Mouse (Mus musculus): Measurements from ENCODE around the gene Sycp2l. TPM values are rescaled to one million over a fixed set of nuclear protein-coding genes. Genes with fewer than 3 reads are reported as not detected.

Gene Sycp2l
- 0.48 TPM for polyA plus RNA-seq (2014; fragmentation: Illumina TruSeq; extraction: RNeasy Lipid Tissue Mini Kit (QIAGEN cat#74804); ENCODE audit: low read depth, low replicate concordance)

GRCm38 (mm10) chr13:41113940-41114339, at the start of gene Sycp2l:
Gene Sycp2l (plus strand): TSS chr13:41114307.

GRCm38 (mm10) chr13:41079421-41079780, 34.7 kb upstream of the Sycp2l start, which contains the start of gene Mak:
Gene Mak (minus strand): TSS chr13:41079706.

GRCm38 (mm10) chr13:41110935-41111334, 3.2 kb upstream of the Sycp2l start, which contains the start of gene Gcm2:
Gene Gcm2 (minus strand): TSS chr13:41111035.

GRCm38 (mm10) chr13:41220304-41220834, 106.3 kb downstream of the Sycp2l start, which contains the start of gene Elovl2:
Gene Elovl2 (minus strand): TSS chr13:41220405.

Other genes with a start within 250 kb of the Sycp2l start
- gene Pak1ip1, start 113.3 kb upstream of the Sycp2l start, polyA plus RNA-seq (2014; fragmentation: Illumina TruSeq; extraction: RNeasy Lipid Tissue Mini Kit (QIAGEN cat#74804); ENCODE audit: low read depth, low replicate concordance), result 46.7 TPM
- gene Tmem14c, start 98.0 kb upstream of the Sycp2l start, polyA plus RNA-seq (2014; fragmentation: Illumina TruSeq; extraction: RNeasy Lipid Tissue Mini Kit (QIAGEN cat#74804); ENCODE audit: low read depth, low replicate concordance), result 7.4 TPM
- gene Mak, start 34.6 kb upstream of the Sycp2l start, polyA plus RNA-seq (2014; fragmentation: Illumina TruSeq; extraction: RNeasy Lipid Tissue Mini Kit (QIAGEN cat#74804); ENCODE audit: low read depth, low replicate concordance), result 262 TPM
- not detected for gene Gcm2, start 3.3 kb upstream of the Sycp2l start, polyA plus RNA-seq (2014; fragmentation: Illumina TruSeq; extraction: RNeasy Lipid Tissue Mini Kit (QIAGEN cat#74804); ENCODE audit: low read depth, low replicate concordance)
- gene Elovl2, start 106.1 kb downstream of the Sycp2l start, polyA plus RNA-seq (2014; fragmentation: Illumina TruSeq; extraction: RNeasy Lipid Tissue Mini Kit (QIAGEN cat#74804); ENCODE audit: low read depth, low replicate concordance), result 224 TPM
- 77.3 TPM for gene Smim13, start 135.5 kb downstream of the Sycp2l start, polyA plus RNA-seq (2014; fragmentation: Illumina TruSeq; extraction: RNeasy Lipid Tissue Mini Kit (QIAGEN cat#74804); ENCODE audit: low read depth, low replicate concordance)
- gene Gm17364, start 159.7 kb downstream of the Sycp2l start, polyA plus RNA-seq (2014; fragmentation: Illumina TruSeq; extraction: RNeasy Lipid Tissue Mini Kit (QIAGEN cat#74804); ENCODE audit: low read depth, low replicate concordance), result not detected